Mouse (Mus musculus) spleen, postnatal 4 days (tissue): ENCODE measurements around the gene Creb1.

ENCODE experiments used
- DNase-seq, 2 experiments: peaks; one replicate each; pipeline ENCODE4 v3.0.0; 2022; ENCODE audit warnings: low spot score in 2 of 2

The Creb1 gene

DNA sequence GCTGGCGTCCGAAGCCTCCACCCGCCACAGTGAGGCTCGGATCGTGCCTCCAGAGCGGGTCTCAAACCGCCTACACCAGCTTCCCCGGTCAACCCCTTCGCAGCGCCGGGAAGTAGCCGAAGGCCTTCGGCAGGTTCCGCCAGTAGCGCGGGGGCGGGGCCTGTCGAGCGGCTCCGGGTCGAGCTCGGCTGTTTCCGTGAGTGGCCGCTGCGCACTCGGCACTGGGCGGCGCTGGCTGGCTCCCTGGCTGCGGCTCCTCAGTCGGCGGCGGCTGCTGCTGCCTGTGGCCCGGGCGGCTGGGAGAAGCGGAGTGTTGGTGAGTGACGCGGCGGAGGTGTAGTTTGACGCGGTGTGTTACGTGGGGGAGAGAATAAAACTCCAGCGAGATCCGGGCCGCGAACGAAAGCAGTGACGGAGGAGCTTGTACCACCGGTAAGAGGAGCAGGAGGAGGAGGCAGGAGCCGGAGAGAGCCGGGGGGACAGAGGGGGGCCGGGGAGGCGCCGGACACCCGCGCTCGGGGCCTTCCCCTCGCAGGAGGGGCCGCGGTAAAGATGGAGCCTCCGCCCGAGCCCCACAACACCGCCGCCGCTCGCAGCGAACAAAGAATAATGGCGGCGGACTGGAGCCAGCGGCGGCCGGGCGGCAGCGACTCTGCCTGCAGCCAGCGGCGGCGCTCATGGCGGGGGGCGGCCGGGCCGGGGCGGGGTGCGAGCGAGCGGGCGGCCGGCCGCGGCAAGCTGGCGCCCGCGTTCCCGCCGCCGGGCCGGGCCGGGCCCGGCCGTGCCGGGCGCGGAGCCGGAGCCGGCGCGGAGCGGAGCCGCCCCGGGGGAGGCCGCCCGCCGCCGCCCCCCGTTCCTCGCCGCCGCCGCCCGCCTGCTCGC, at the start of gene Creb1:
TSS of gene Creb1 (plus strand) at position 57 of the 882 bp plus-strand sequence.
- DNase-seq: peak; percentile 98 to 99

DNA sequence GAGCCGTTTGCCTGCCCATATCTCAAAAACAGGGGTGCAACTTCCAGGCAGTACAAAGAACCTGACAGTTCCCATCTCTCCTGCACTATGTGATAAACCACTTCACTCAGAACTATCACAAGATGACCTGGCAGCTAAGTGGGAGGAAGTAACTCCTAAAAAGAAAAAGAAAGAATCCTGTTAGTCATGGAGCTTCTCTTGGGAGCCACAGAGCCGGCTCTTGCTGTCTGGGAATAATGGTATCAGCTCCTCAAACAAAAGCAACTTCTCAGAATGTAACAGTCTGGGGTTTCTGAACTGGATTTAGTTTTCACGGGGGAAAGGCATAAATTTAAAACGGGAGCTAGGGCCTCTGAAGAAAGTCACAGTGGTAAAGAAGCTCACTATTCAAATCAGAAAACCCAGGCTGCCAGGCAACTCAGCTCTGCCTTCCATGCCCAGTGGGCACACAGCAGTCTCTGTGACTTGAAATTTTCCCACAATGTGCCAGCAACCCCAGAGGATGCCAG, 43.9 kb upstream of the Creb1 start:
- DNase-seq: no peak

DNA sequence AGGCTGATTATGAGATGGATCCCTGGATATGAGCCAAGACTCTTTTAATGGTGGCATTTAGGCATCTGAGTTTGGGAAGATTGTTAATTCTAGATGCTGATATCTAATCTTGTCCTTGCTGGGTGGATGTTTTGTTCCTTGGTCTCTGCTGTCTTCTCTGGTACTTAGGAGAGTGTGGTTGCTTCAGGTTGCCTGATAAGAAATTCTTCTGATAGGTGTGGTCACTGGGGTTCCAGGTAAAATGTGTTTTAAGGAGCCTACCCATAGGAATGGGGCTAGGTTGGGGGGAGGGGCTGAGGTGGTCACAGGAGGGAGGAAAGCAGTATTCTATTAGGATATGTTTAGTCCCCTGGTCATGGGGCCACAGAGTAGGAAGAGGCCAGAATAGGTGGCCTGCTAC, 35.6 kb upstream of the Creb1 start:
- no peak for DNase-seq

DNA sequence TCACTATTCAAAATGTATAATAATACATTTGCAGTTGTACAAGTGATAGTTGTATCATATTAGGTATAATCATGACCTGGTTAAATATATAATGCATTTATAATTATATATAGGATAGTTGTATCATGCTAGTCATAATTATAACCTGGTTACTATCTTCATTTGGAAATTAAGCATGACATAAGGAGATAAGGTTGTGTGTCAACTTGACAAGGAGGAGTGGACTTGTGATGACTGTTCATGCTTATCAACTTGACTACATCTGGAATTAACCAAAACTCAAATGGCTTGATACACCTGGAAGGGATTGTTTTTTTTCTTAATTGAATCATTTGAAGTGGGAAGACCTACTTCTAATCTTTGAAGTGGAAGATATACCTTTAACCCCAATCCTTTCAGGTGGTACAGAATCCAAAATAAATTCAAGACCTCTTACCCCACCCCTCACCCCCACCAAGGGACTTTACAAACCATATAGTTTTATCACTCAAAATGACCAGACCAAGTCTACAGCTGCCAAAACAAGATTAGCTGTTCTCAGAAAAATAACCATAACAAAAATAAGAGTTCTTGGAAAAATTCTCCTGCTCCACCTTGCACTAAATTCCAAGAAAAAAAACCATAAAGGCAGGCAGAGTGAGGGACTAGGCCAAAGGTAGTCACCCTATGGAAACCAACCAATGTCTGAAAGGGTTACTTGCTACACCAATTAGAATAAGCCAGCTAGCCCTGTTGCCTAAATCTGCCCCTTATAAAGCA, 30.9 kb upstream of the Creb1 start:
- no peak for DNase-seq

DNA sequence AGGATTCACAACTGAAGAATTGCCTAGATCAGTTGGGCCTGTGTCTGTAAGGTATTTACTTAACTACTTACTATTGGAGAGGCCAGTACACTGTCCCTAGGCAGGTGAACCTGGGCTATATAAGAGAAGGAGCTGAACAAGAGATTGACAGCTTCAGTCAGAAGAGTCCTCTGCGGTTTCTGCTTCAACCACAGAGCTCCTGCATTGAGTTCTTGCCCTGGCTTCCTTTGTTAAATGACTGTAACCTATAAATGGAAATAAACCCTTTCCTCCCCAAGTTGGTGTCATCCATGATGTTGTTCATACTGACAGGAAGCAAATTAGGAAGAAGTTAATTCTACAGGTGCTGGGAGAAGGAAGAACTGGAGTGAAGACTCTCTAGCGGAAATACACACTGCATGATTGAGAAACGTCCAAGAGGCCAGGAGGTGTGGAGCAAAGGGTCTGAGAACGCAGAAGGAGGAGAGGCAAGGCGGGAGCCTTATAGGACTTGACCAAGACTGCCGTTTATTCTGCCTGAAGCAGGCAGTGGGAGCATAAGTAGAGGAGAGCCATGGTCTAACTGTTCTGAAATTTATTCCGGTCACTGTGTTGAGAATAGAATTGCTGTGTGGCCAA, 23.9 kb upstream of the Creb1 start:
- no peak for DNase-seq

DNA sequence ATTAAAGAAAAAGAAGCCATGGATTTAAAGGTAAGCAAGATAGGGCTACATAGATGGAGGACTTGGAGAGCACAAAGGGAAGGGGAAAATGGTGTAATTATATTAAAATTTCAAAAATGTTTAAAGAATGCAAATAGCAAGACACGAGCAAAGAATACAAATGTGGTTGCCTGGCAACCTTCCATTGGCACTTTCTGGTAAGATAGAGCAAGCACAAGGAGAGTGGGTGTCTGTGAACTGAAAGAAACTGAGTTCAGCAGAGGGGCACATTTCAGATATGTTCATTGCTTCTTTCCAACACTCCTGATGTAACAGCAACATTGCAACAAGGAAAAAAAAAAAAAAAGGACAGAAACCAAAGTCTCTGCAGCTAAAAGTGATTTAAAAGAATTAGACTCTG, 22.8 kb upstream of the Creb1 start:
- DNase-seq: no peak

DNA sequence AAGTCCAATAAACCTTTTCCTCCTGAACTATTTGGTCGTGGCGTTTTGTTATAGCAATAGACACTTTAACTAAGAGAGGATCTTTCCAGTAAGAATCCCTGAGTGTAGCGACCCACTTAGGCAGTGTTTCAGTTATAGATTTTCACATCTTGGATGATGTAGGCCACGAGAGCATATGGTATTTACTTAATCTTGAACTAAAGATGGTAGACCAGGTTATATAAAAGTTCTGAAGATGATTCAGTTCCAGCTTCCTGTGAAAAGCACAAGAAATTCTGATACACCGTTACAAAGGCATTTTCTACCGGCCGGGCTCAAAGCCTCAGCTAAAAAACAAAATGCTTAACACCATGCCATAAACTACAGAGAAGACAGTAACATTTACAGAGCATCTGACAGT, 18.3 kb upstream of the Creb1 start:
- no peak for DNase-seq

DNA sequence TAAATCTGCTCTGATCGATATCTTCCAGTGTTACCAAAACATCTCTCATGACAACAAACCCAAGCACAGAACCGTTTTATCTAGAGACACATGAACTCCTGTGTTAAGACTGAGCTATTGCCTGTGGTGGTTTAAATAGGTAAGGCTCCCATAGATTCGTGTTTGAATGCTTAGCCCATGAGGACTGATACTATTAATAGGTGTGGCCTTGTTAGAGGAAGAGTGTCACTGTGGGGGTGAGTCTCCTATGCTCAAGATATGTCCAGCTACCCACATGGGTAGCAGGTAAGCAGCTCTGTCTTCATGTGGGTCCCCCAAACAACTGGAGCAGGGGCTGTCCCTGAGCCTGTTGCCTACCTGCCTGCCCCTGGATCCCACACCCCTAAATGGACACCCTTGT, 15.9 kb upstream of the Creb1 start:
- DNase-seq: no peak

DNA sequence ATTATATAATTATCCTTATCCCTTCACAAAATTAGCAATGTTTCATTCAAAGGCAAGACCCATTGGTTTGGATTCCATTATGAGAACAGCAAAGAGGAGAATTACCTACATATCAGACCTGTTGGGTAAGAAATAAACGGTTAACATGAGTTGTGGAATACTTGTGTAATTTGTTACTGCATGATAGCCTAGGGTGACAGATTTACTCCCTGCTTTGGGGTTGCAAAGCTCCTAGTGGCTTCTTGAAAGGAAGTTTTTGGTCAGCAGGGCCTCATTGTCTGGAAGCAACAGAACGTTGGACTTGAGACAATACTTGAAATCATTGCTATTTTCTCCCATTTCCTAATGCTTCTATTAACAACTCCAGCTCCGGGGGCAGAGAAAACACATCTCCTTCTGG, 14.0 kb upstream of the Creb1 start:
- DNase-seq: no peak

DNA sequence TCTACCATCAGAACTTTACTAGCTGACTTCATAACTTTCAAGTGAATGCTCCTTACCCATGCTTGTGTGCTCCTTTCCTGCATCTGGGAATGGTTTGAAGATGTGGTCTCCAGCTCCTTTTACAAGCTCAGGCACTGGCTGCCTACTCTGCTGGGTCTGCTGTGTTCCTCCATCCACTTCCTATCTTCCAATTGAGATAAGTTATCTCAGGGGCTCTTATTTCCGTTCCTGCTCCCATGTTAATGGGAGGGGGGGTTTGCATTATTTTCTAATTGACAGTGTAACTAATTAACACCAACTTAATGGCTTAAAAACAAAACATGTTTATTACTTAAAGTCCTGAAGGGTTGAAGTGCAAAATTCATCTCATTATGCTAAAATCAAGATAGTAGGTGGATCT, 13.1 kb upstream of the Creb1 start:
- DNase-seq: no peak

DNA sequence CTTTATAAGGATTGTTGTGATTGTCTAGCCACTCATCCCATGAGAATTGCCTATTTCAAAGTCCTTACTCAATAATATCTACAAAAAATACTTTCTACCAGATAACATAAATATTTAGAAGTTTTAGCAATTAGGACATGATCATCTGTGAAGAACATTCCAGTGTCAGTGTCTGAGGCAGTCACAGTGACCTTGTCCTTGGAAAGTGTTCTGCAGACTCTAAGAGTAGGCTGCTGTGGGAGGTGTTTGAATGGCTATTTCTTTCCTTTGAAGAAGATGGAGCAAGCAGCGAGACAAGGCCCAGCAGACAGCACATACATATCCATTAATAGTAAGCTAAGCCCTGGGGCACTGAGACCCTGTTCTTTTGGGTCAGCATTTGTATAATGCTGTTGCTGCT, 12.5 kb upstream of the Creb1 start:
- DNase-seq: no peak

DNA sequence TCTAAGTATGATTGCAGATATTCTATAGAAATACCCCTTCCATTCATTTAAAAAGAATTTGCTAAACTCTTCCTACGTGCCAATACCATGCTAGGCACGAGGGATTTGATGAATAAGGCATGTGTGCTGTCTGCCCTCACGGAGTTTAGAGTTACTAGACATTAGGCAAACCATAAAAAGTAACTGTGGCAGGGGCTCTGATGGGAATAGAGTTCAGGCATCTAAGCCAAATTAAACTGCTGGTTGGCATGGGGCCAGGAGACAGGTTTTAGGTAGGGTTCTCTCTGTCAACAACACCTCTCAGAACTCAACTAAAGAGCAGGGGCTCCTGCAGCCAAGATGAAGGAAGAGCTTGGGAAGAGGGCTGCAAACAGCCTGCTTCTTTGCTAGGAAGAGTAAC, 10.7 kb upstream of the Creb1 start:
- DNase-seq: no peak

DNA sequence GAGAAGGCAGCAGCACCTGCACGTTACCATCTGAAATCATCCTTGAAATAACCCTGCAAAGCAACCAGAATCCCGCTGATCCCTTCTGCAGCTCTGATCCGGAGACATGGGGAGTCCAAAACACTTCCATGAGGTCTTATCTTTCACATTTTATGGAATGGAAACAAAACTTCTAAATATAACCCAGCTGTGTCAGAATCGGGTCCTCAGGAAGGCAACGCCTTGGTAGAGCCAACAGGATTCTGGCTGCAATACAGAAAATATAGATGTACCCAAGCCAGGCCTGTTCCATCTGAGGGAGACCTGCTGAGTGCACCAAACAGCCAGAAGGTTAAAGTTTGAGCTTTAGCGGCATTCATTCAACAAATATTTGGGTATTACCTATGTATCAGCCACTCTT, 9.8 kb upstream of the Creb1 start:
- no peak for DNase-seq

DNA sequence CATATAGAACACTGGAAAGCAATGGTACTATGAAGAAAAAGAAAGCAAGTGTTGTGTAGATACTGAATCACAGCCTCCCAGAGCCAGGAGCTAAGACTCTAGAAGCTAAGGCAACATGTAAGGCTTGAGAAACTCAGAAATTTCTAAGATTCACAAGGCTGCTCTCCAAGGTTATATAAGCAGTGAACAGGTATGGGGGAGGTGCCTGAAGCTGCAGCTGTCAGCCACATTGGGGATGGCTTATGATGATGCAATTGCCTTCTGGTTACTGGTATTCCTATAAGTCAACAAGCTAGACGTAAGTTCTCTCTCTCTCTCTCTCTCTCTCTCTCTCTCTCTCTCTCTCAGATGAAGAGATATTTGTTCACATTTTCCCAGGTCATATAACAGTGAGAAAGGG, 9.3 kb upstream of the Creb1 start:
- DNase-seq: no peak

DNA sequence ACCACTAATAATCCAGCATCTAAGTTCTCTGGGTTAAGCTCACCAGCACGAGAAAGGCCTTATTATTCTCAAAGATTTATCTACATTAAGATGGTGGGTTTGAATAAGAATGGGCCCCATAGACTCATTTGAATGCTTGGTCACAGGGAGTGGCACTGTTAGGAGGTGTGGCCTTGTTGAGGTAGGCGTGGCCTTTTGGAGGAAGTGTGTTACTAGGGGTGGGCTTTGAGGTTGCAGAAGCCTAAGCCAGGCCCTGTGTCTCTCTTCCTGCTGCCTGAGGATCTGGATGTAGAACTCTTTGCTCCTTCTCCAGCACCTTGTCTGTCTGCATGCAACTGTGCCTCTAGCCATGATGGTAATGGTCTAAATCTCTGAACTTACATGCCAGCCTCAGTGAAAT, 7.8 kb upstream of the Creb1 start:
- DNase-seq: no peak

DNA sequence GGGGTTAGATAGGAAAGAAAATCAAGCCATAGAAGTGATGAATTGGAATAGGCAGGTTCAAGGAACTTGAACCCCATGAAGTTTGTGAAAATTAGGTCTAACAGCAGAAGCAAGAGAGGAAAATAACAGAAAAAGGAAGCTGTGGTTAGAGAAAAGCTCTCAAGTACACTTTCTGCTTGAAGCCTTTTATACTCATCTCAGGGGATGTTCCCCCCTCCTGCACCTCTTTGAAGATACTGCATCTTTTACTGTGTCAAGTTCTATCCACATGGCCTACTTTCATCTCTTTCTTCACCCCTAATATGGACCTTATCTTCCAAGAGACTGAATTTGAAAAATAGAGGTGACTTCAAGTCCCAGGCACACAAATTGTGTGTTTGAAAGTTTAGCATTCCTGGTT, 4.8 kb upstream of the Creb1 start:
- DNase-seq: no peak

DNA sequence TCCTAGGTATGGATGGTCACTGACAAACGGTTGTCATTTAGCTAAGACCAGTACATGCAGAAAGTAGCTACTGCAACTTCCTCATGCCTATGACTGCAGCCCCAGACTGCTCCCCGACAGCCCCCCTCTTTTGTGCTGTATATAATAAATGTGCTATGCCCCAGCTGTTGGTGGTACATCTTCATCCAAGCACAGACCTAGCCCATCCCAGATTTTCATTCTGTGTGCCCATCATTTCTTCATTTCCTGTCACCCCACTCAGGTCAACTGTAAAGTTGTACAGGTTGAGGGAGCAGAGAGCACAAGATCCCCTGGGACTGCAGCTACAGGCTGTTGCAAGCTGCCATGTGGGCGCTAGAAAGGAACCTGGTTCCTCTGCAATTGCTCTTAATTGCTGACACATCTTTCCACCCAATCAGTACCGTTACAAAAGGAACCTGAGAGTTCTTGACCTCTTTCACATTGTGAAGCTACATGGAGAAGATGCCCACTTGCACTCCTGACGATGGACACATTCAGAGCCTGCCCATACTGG, 2.6 kb upstream of the Creb1 start:
- peak in 1 of 2 experiments; percentile 27 for DNase-seq

DNA sequence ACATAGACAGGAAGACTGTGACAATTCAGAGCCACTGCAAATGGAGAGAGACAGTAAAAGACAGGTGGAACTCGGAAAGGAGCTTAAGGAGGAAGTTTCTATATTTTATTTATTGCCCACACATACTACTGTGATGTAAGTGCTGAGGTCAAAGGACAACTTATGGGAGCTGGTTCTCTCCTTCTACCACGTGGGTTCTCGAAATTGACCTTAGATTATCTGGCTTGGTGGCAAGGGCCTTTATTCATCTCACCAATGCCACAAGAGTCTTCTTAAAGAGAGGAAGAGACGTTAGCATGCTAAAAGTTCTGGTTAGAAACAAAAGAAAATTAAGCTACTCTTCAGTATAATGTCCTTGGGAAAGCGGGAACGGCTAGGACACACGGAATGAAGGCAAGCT, 897 bp upstream of the Creb1 start:
- DNase-seq: no peak

DNA sequence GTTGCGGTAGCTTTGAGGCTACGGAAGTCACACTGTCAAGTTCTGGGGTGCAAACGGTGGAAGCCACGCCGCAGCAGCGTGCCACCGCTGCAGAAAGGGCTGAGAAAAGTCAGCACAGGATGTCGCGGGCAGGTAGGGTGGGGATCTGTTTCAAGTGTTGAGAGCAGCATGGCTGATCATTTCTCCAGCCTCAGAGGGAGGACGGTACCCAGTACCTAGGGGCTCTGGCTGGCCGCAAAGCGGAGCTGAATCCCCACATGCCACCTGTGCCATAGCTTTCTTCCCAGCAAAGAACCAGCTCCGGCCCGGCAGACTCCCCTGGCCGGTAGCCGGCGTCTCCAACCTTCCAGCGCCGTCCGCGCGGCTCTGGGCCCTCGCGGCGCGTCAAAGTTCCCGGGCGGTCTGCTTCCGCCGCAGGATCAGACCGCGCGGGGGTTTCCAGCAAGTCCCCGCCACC, 350 bp upstream of the Creb1 start:
- DNase-seq: peak in 1 of 2 experiments; percentile 61

DNA sequence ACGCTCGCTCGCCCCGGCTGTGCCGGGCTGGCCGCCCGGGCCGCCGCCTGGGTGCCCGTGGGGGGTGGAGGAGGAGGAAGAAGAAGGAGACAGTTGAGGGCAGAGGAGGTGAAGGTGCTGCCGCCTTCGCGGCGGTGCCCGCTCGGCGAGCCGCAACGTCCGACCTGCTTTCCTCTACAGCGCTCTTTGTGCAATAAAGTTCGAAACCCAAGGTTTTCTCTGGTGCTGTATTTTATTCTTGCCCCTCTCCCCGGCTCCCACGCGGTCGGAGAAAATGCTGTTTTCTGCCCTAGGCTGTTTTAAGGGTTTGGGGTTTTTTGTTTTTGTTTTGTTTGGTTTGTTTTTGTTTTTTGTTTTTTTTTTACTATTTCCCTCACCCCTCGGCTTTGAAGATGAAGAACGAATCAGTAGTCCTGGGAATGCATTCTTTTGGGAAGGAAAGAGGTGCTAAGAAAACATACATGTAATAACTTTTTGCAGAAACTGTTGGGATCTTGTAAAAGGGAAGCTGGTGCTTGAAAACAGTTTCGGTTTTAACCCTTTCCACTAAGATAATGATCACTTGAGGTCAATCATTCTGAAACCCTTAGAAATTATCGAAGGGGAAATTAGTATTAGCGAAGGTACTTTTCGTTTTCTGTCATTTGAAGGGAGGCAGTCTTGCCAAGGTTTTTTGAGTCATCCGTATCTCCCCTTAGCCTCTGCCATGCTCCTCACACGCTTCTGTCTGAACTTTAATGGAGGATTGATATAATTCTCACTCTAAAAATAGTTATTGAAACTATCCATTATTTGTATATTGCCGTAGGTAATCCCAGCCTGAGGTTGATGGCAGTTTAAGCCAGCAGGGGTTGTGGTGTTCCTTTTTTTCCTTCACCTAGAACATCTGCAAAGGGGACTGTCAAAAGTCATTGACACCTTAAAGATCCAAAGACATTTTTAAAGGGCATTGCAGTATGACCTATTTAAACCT, 1.3 kb downstream of the Creb1 start:
- peak; percentile 67 to 83 for DNase-seq

DNA sequence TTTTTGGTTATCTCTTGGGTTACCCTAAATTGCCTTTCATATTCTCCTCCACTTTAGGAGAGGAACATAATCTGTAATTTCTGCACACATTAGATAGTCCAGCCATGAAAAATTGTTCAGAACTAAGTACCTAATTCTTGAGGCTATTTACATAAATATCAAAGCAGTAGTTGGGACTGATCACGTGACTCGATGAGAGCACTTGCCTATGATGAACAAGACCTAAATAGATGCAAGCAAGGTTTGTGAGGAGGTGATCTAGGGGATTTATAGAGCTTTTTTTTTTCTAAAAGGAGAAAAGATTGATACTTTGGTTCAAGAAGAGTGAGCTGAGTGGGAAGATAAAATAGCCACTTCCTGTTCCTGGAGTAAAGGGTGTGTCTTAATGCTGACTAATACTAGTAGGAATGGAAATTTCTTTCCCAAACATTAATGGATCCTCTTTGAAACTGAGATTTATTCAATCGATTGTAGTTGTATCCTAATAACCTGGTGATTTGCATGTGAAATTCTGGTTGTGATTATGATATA, 6.5 kb downstream of the Creb1 start:
- no peak for DNase-seq
